Mouse (Mus musculus): ENCODE measurements at regions not wholly inside any gene's neighbourhood (a gene's known extent, or its start where the extent isn't known, plus 50 kb on each side); places are given as distances from the start of the nearest gene placed in this dataset.
"Not testable (repeated sequence)": the region's sequence is repeated elsewhere in the genome, so short reads cannot be mapped to it uniquely, and the experiment has no call there.

DNA sequence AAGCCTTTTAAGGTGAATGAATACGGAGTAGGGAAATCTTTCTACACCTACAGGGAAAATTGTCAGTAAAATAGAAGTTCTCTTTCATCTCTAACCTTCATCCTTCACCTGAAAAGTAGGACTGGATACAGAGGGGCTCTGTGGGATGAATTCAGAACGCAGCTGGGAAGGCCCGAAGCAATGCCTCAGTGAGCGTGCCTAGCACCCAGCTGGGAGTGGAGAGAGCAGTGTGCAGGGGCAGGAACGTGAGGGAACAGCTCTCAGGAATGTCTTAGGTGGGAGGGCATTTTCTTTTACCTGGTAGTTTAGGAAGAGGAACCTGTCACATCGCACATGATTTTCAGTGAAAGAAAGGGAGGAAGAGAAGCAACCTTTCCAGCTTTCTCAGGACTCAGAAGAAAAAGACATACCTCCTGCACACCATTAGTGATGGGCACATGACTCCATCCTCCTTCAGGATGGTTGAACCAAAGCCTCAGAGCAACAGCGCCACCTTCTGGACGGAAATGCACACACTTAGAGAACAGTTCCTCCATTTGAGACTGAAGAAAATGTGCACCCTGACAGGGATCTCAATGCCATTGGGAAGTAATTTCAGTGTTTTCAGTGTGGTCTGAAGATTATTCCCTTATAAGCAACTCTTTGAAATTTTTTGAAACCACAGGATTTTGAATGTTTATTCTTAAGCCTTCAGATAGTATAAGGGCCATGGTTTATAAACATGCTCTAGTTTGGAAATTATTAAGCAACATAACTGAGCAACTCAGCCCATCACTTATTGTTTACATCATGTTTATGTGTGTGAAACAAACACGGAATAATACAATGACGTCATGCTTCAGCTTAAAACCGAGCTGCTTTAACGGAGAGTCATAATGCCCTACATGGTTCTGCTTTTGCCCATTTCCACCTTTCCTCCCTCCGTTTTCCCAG lies 68.9 kb downstream of the AI429214 start:
- Histone ChIP-seq H3K9ac (ENCODE audit: low read depth, low read length, severe bottlenecking) (no peak overlapping the region), H3K4me3 (replicated peaks; ENCODE audit: low read length) (no peak overlapping the region), H3K4me2 (replicated peaks; ENCODE audit: low read depth, low read length, severe bottlenecking) (no peak overlapping the region), H3K27me3 (ENCODE audit: control insufficient read depth, insufficient read depth, low read length) (no peaks in the 10 kb centered on the region), H3K9me3 (ENCODE audit: control insufficient read depth, low read length) (no peaks in the 10 kb centered on the region), H3K4me1 (ENCODE audit: control insufficient read depth, insufficient read depth, low read length) (no peaks in the 10 kb centered on the region), H3K36me3 (ENCODE audit: control insufficient read depth, insufficient read depth, low read length) (no peaks in the 10 kb centered on the region), H3K27ac (replicated peaks; ENCODE audit: low read depth, low read length) (no peak overlapping the region)
- ATAC-seq (ENCODE audit: low FRiP score, low read depth) (peak; percentile 83), DNase-seq (ENCODE audit: low spot score) (peak; percentile 87)
- WGBS, result 28% methylated on average over 13 of the region's 13 CpGs
- no peak for TF ChIP-seq POLR2A (IDR thresholded peaks at IDR 0.05; ENCODE audit: borderline replicate concordance, extremely low read depth, insufficient read depth, insufficient read length)

DNA sequence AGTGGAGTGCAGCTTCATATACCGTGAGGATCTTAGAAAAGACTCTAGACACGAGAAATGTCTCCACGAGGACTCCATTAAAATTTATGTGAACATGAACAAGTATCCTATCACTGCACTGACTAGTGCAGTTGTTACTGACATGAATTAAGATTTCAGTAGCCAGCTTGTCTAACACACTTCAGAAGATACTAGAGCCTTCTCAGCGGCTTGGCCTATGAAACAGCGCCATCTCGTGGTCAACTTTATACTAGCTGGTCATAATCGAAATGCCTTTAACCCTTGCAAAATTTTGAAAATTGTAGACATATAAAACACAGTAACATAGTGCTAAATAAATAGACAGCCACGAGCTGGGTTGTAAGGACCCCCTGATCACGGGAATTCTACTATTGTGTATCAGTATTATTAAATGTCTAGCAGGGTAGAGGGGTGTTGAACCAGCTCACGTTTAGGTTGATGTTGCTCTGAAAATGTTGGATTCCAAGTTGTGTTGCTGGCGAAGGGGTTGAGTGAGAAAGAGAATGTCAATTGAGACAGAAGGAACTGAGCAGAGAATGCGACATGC lies 70.4 kb downstream of the AI429214 start:
- H3K27me3 ChIP-seq (ENCODE audit: control insufficient read depth, insufficient read depth, low read length), result no peaks in the 10 kb centered on the region
- no peaks in the 10 kb centered on the region for H3K4me1 ChIP-seq (ENCODE audit: control insufficient read depth, insufficient read depth, low read length)
- WGBS, result 16% methylated on average over 12 of the region's 12 CpGs
- H3K4me2 ChIP-seq (replicated peaks; ENCODE audit: low read depth, low read length, severe bottlenecking), result no peak overlapping the region
- ATAC-seq (ENCODE audit: low FRiP score, low read depth), result no peak
- no peaks in the 10 kb centered on the region for H3K36me3 ChIP-seq (ENCODE audit: control insufficient read depth, insufficient read depth, low read length)
- H3K27ac ChIP-seq (replicated peaks; ENCODE audit: low read depth, low read length), result no peak overlapping the region
- TF ChIP-seq POLR2A (IDR thresholded peaks at IDR 0.05; ENCODE audit: borderline replicate concordance, extremely low read depth, insufficient read depth, insufficient read length), result no peak
- no peak overlapping the region for H3K4me3 ChIP-seq (replicated peaks; ENCODE audit: low read length)
- DNase-seq (ENCODE audit: low spot score), result peak; percentile 87
- no peaks in the 10 kb centered on the region for H3K9me3 ChIP-seq (ENCODE audit: control insufficient read depth, low read length)
- H3K9ac ChIP-seq (ENCODE audit: low read depth, low read length, severe bottlenecking), result no peak overlapping the region

DNA sequence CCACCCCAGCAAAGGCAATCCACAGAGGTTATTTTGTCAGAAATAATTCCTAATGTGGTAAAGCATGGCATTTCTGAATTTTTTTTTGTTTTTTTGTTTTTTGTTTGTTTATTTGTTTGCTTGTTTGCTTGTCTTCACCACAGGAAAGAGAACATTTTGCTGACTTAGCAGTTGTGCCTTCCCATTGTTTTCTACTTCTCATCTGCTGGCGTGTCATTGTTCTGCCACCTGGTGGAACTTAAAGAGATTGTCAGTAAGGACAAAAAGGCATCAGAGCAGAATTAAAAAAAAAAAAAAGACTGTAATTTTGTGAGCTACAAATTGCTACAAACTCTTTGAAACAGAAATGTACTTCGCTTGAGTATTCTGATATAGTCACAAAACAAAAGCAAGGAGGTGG lies 79.5 kb downstream of the AI429214 start:
- no peaks in the 10 kb centered on the region for H3K9me3 ChIP-seq (ENCODE audit: control insufficient read depth, low read length)
- H3K27me3 ChIP-seq (ENCODE audit: control insufficient read depth, insufficient read depth, low read length), result no peaks in the 10 kb centered on the region
- DNase-seq (ENCODE audit: low spot score) (no peak), ATAC-seq (ENCODE audit: low FRiP score, low read depth) (no peak)
- 28% methylated on average over 2 of the region's 2 CpGs for WGBS
- H3K27ac ChIP-seq (replicated peaks; ENCODE audit: low read depth, low read length), result no peak overlapping the region
- H3K4me1 ChIP-seq (ENCODE audit: control insufficient read depth, insufficient read depth, low read length), result no peaks in the 10 kb centered on the region
- H3K9ac ChIP-seq (ENCODE audit: low read depth, low read length, severe bottlenecking), result no peak overlapping the region
- no peak for TF ChIP-seq POLR2A (IDR thresholded peaks at IDR 0.05; ENCODE audit: borderline replicate concordance, extremely low read depth, insufficient read depth, insufficient read length)
- H3K4me3 ChIP-seq (replicated peaks; ENCODE audit: low read length), result no peak overlapping the region
- H3K36me3 ChIP-seq (ENCODE audit: control insufficient read depth, insufficient read depth, low read length), result no peaks in the 10 kb centered on the region
- H3K4me2 ChIP-seq (replicated peaks; ENCODE audit: low read depth, low read length, severe bottlenecking), result no peak overlapping the region

DNA sequence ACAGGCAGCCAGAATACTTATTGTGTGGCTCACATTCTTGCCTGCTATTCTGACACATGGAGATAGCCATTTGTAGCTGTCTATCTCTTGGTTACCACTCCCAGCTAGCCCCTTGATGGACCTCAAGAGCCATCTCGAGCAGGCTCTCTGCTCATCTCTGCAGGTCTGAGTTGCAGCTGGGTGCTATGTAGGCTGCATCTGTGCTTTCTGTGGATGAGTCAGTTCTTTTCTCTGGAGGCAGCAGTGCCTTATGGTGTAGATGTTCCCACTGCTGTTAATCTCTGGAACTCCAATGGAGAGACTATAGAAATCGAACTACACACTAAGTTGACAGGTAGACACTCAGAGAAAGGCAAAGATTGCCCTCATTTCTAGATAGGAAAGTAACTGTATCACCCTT lies 106.3 kb downstream of the AI429214 start:
- Histone ChIP-seq H3K9ac (ENCODE audit: low read depth, low read length, severe bottlenecking) (no peak overlapping the region), H3K4me3 (replicated peaks; ENCODE audit: low read length) (no peak overlapping the region), H3K4me2 (replicated peaks; ENCODE audit: low read depth, low read length, severe bottlenecking) (no peak overlapping the region), H3K27ac (replicated peaks; ENCODE audit: low read depth, low read length) (no peak overlapping the region), H3K27me3 (ENCODE audit: control insufficient read depth, insufficient read depth, low read length) (no peaks in the 10 kb centered on the region), H3K4me1 (ENCODE audit: control insufficient read depth, insufficient read depth, low read length) (no peaks in the 10 kb centered on the region), H3K36me3 (ENCODE audit: control insufficient read depth, insufficient read depth, low read length) (no peaks in the 10 kb centered on the region), H3K9me3 (ENCODE audit: control insufficient read depth, low read length) (no peaks in the 10 kb centered on the region)
- TF ChIP-seq POLR2A (IDR thresholded peaks at IDR 0.05; ENCODE audit: borderline replicate concordance, extremely low read depth, insufficient read depth, insufficient read length), result no peak
- DNase-seq (ENCODE audit: low spot score) (no peak), ATAC-seq (ENCODE audit: low FRiP score, low read depth) (no peak)
- 75% methylated on average over 2 of the region's 2 CpGs for WGBS

DNA sequence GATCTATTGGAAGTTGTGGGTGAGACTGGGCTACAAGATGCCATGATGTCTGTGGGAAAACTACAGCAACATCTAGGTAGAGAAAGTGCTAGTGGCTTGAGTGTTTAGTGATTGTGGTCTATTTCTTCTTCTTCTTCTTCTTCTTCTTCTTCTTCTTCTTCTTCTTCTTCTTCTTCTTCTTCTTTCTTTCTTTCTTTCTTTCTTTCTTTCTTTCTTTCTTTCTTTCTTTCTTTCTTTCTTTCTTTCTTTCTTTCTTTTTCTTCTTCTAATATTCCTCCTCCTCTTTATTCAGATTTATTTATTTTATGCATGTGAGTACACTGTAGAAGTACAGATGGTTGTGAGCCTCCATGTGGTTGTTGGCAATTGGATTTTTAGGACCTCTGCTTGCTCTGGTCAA lies 119.0 kb downstream of the AI429214 start:
- H3K4me1 ChIP-seq (ENCODE audit: control insufficient read depth, insufficient read depth, low read length); H3K27me3 ChIP-seq (ENCODE audit: control insufficient read depth, insufficient read depth, low read length); H3K9ac ChIP-seq (ENCODE audit: low read depth, low read length, severe bottlenecking); H3K36me3 ChIP-seq (ENCODE audit: control insufficient read depth, insufficient read depth, low read length); H3K4me2 ChIP-seq (replicated peaks; ENCODE audit: low read depth, low read length, severe bottlenecking); H3K4me3 ChIP-seq (replicated peaks; ENCODE audit: low read length); DNase-seq (ENCODE audit: low spot score); H3K9me3 ChIP-seq (ENCODE audit: control insufficient read depth, low read length); H3K27ac ChIP-seq (replicated peaks; ENCODE audit: low read depth, low read length); ATAC-seq (ENCODE audit: low FRiP score, low read depth): not testable (repeated sequence)

Data from limb, embryonic 14.5 days (tissue).